Mouse (Mus musculus) left cerebral cortex, adult 8-10 months (tissue): Measurements from ENCODE around the gene Gpha2. TPM values are rescaled to one million over a fixed set of nuclear protein-coding genes. Genes with fewer than 3 reads are reported as not detected.

ENCODE experiments used
- DNase-seq, 2 experiments: peaks; one replicate each; pipeline ENCODE4 v3.0.0; 2022; ENCODE audit warnings: low spot score in 2 of 2
- total RNA-seq, 4 experiments: library from RNA; stranded (reverse); gene quantifications; 2 replicates each; pipeline ENCODE4 v1.2.4; 2022

Gene Gpha2
- total RNA-seq, 4 experiments from 2014 or later = not detected

- DNase-seq = peak; percentile 92 to 97
Measured at GRCm38 (mm10) chr19:6241274-6242107, 15.3 kb downstream of the Gpha2 start, which contains the start of gene Atg2a. Gene Atg2a, plus strand, starts transcription at chr19:6241668.

- DNase-seq = peak in 1 of 2 experiments; percentile 45
Measured at GRCm38 (mm10) chr19:6242281-6242680, 16.1 kb downstream of the Gpha2 start.

- no peak for DNase-seq
Measured at GRCm38 (mm10) chr19:6243226-6243625, 17.0 kb downstream of the Gpha2 start.

- DNase-seq = no peak
Measured at GRCm38 (mm10) chr19:6245806-6246205, 19.6 kb downstream of the Gpha2 start.

GRCm38 (mm10) chr19:6247526-6248300 is 21.5 kb downstream of the Gpha2 start:
- DNase-seq = no peak

- no peak for DNase-seq
Measured at GRCm38 (mm10) chr19:6253021-6253420, 26.8 kb downstream of the Gpha2 start.

GRCm38 (mm10) chr19:6260428-6260827 is 34.2 kb downstream of the Gpha2 start:
- DNase-seq = no peak

GRCm38 (mm10) chr19:6260946-6261345 is 34.8 kb downstream of the Gpha2 start:
- DNase-seq = no peak

GRCm38 (mm10) chr19:6261379-6261778 is 35.2 kb downstream of the Gpha2 start:
- DNase-seq = no peak

GRCm38 (mm10) chr19:6262222-6262621 is 36.0 kb downstream of the Gpha2 start:
- peak; percentile 36 to 52 for DNase-seq

- no peak for DNase-seq
Measured at GRCm38 (mm10) chr19:6262839-6263433, 36.8 kb downstream of the Gpha2 start.

GRCm38 (mm10) chr19:6264200-6264599 is 38.0 kb downstream of the Gpha2 start:
- DNase-seq = peak in 1 of 2 experiments; percentile 55

- DNase-seq = no peak
Measured at GRCm38 (mm10) chr19:6264945-6265344, 38.8 kb downstream of the Gpha2 start.

GRCm38 (mm10) chr19:6265727-6266182 is 39.6 kb downstream of the Gpha2 start:
- DNase-seq = no peak

GRCm38 (mm10) chr19:6267306-6268169 is 41.4 kb downstream of the Gpha2 start:
- no peak for DNase-seq

- DNase-seq = peak; percentile 66 to 69
Measured at GRCm38 (mm10) chr19:6268170-6268528, 42.0 kb downstream of the Gpha2 start.

GRCm38 (mm10) chr19:6268670-6269132 is 42.5 kb downstream of the Gpha2 start:
- DNase-seq = no peak

- DNase-seq = no peak
Measured at GRCm38 (mm10) chr19:6269798-6270475, 43.8 kb downstream of the Gpha2 start.

- no peak for DNase-seq
Measured at GRCm38 (mm10) chr19:6270661-6271060, 44.5 kb downstream of the Gpha2 start.

GRCm38 (mm10) chr19:6271206-6271605 is 45.0 kb downstream of the Gpha2 start:
- no peak for DNase-seq
